Mouse (Mus musculus) liver, embryonic 14.5 days (tissue): Measurements from ENCODE around the gene Ears2. TPM values are rescaled to one million over a fixed set of nuclear protein-coding genes. Genes with fewer than 3 reads are reported as not detected.

Experiments used
- ATAC-seq: fragments of 200-750 bp; cut with Nextera tagmentation; 2 replicates; pipeline ENCODE4 v1.8.0; 2017; ENCODE audit warnings: moderate number of reproducible peaks, mild to moderate bottlenecking, moderate library complexity; ENCODE audit not compliant: insufficient read depth
- DNase-seq, 3 experiments: peaks; one replicate each; pipeline ENCODE4 v3.0.0-alpha.2; 2012 to 2013; ENCODE audit warnings: low read depth in 3 of 3, low spot score in 3 of 3
- H3K27ac ChIP-seq: fragments of 300-500 bp; sonication (generic); 2 replicates; pipeline ENCODE4 v1.5.1; 2014; ENCODE audit warnings: moderate library complexity, mild to moderate bottlenecking, control low read depth, inconsistent platforms
- H3K27me3 ChIP-seq: fragments of 300-500 bp; sonication (generic); 2 replicates; pipeline ENCODE4 v1.6.1; 2014; ENCODE audit warnings: mild to moderate bottlenecking, low read length, moderate library complexity; ENCODE audit not compliant: control insufficient read depth, insufficient read depth
- H3K36me3 ChIP-seq: fragments of 300-500 bp; sonication (generic); replicated peaks from 2 replicates; pipeline ENCODE4 v1.6.1; 2014; ENCODE audit warnings: low read depth; ENCODE audit not compliant: control insufficient read depth, insufficient read depth
- H3K4me1 ChIP-seq, 2 experiments: fragments of 200-500 bp in 1 of 2; fragments of 300-500 bp in 1 of 2; sonication (generic) in 1 of 2; replicated peaks; 2 replicates each; pipeline ENCODE4 v1.6.1; 2012 to 2014; ENCODE audit warnings: antibody characterized with exemption in 1 of 2, inconsistent platforms in 1 of 2, low read length in 1 of 2; ENCODE audit not compliant: control insufficient read depth in 2 of 2, insufficient read depth in 2 of 2
- H3K4me2 ChIP-seq: fragments of 300-500 bp; sonication (generic); 2 replicates; pipeline ENCODE4 v1.6.1; 2014; ENCODE audit warnings: low read depth, mild to moderate bottlenecking, control low read depth, moderate library complexity
- H3K4me3 ChIP-seq, 2 experiments: fragments of 200-500 bp in 1 of 2; fragments of 300-500 bp in 1 of 2; sonication (generic) in 1 of 2; 2 replicates each; pipeline ENCODE4 v1.5.1; 2012 to 2014; ENCODE audit warnings: low read depth in 2 of 2, low read length in 2 of 2, mild to moderate bottlenecking in 2 of 2, control low read depth in 1 of 2, inconsistent platforms in 1 of 2, moderate library complexity in 1 of 2; ENCODE audit not compliant: insufficient read depth in 1 of 2
- H3K9ac ChIP-seq: fragments of 300-500 bp; sonication (generic); replicated peaks from 2 replicates; pipeline ENCODE4 v1.6.1; 2014; ENCODE audit warnings: mild to moderate bottlenecking, control low read depth, moderate library complexity
- H3K9me3 ChIP-seq: fragments of 300-500 bp; sonication (generic); 2 replicates; pipeline ENCODE4 v1.6.1; 2016; ENCODE audit warnings: low read length, mixed read lengths; ENCODE audit not compliant: control insufficient read depth
- CTCF ChIP-seq: IDR thresholded peaks from 2 replicates; pipeline ENCODE4 v1.5.1; 2016; ENCODE audit warnings: antibody characterized with exemption, low read depth, control low read depth
- EP300 ChIP-seq: IDR thresholded peaks from 2 replicates; pipeline ENCODE4 v1.6.1; 2016; ENCODE audit warnings: antibody characterized with exemption, low read depth
- WGBS: fragments of 180-500 bp; shearing (Covaris S2); extraction: QIAGEN DNeasy Blood & Tissue Kit; methylation state at CpG from one replicate; pipeline ENCODE4 v1.1.7; 2014; ENCODE audit not compliant: insufficient replicate concordance; 5-methylcytosine and 5-hydroxymethylcytosine counted together
- polyA plus RNA-seq, 2 experiments: library from polyadenylated mRNA; depleted of rRNA in 1 of 2; stranded (reverse) in 1 of 2; unstranded in 1 of 2; fragments of >200 nt; fragmentation: Nextera tagmentation in 1 of 2; extraction: Ambion mirVana in 1 of 2; gene quantifications; 2 replicates each; pipeline versions ENCODE4 v1.2.1 to v1.2.3; 2012 to 2014

The Ears2 gene
- polyA plus RNA-seq, 2 experiments, result 3.7 to 6.9 TPM

- no peaks in the 10 kb centered on the region for H3K36me3 ChIP-seq
- H3K27ac ChIP-seq, result peak overlapping the region; percentile 49
- TF ChIP-seq EP300 (no peak), CTCF (no peak)
- WGBS, result 5% methylated on average over 6 of the region's 6 CpGs
- peak overlapping the region; percentile 83 for H3K4me2 ChIP-seq
- DNase-seq, result no peak
- H3K9me3 ChIP-seq, result no peaks in the 10 kb centered on the region
- peak overlapping the region; percentile 75 for H3K9ac ChIP-seq
- peaks cover 38 to 52% of the 10 kb centered on the region in 2 experiments for H3K4me1 ChIP-seq
- H3K27me3 ChIP-seq, result no peaks in the 10 kb centered on the region
- ATAC-seq, result peak; percentile 27; the same call in 1 of the 2 replicates
- H3K4me3 ChIP-seq, result peak overlapping the region; percentile 67 to 71
These were observed 46.8 kb downstream of the Ears2 start for GRCm38 (mm10) chr7:122020273-122020666.

GRCm38 (mm10) chr7:122018978-122019377, 48.1 kb downstream of the Ears2 start:
- H3K9me3 ChIP-seq, result no peaks in the 10 kb centered on the region
- H3K4me2 ChIP-seq, result peak overlapping the region; percentile 83
- H3K4me3 ChIP-seq, result peak overlapping the region in 1 of 2 experiments; percentile 22; a peak in 2 of 4 replicates
- H3K4me1 ChIP-seq, result peaks cover 44 to 59% of the 10 kb centered on the region in 2 experiments
- H3K27me3 ChIP-seq, result no peaks in the 10 kb centered on the region
- no peak for ATAC-seq
- WGBS, result 70% methylated on average over 7 of the region's 7 CpGs
- H3K27ac ChIP-seq, result peak overlapping the region; percentile 89
- TF ChIP-seq EP300 (no peak), CTCF (no peak)
- H3K9ac ChIP-seq, result no peak overlapping the region; the same call in 1 of the 2 replicates
- DNase-seq, result no peak
- no peaks in the 10 kb centered on the region for H3K36me3 ChIP-seq

DNA sequence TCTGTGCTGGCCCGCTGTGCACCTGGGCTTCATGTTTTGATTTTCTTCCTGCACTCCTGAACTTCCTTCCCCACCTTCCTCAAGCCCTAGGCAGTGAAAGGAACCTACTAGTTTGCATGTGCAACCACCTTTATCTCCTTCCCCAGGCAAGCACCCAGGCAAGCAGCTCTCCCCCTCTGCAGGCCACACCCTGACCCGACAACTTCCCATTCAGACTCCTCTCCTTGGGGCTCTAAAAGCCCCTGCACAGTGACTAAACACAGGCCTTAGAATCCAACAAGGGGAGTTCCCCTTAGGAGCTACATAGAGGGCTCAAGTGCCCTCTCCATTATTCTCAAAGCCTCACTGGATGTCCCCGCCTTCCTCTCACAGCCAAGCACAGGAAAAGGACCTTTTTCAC, 48.8 kb downstream of the Ears2 start:
- Histone ChIP-seq H3K4me1 (peaks cover 44 to 55% of the 10 kb centered on the region in 2 experiments), H3K4me3 (peak overlapping the region; percentile 22 to 32; a peak in 3 of 4 replicates), H3K9me3 (no peaks in the 10 kb centered on the region), H3K27ac (peak overlapping the region; percentile 89), H3K9ac (peak overlapping the region; percentile 61), H3K4me2 (peak overlapping the region; percentile 83), H3K36me3 (no peaks in the 10 kb centered on the region), H3K27me3 (no peaks in the 10 kb centered on the region)
- DNase-seq (peak; percentile 53 to 63 (median 61)), ATAC-seq (peak; percentile 73)
- TF ChIP-seq EP300 (0 out of 2 replicates have a peak, but pooled peaks have one; percentile 8), CTCF (peak; percentile 44)
- WGBS, result 22% methylated on average over 3 of the region's 3 CpGs

DNA sequence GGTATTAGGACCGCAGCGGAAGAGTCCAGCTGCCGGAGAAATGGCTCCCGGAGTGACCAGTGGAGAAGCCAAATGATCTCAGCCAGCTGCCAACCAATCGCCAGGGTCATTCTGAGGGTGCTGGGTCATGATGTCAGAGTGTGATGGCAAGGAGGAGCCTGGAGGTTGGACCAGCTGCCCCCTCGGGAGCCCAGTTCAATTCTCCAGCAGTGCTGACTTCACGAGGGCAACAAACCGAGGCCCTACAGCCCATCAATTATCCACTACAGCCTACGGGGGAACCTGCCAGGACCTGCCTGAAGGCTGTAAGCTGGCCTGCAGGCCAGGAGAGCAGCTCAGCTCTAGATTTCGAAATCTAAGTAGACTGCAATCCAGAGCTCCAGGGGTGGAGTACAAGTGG, 51.3 kb downstream of the Ears2 start:
- Histone ChIP-seq H3K4me3 (no peak overlapping the region), H3K4me2 (peak overlapping the region; percentile 46), H3K9me3 (no peaks in the 10 kb centered on the region), H3K36me3 (no peaks in the 10 kb centered on the region; the same call in 1 of the 2 replicates), H3K27me3 (no peaks in the 10 kb centered on the region), H3K4me1 (peaks cover 44 to 56% of the 10 kb centered on the region in 2 experiments), H3K27ac (no peak overlapping the region; the same call in 1 of the 2 replicates), H3K9ac (no peak overlapping the region)
- TF ChIP-seq EP300, result no peak
- DNase-seq, result no peak
- WGBS, result 62% methylated on average over 10 of the region's 10 CpGs
- ATAC-seq, result no peak

DNA sequence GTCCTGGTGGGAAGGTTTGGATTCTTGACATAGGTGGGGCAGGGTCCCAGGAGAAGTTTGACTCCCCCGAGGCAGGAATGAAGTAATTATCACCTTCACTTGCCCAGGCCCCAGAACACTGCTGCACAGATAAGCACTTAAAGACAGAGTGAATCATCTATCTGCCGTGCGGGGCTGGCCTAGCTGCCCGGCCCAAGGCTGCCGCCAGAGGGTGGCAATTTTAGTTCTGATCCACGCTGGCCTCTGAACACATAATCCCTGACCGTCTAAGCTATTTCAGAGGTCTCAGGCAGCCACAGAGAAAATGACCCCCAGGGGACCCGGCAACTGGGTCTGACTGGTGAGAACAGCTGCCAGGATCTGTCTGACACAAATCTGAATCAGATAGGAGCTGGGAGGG, 52.0 kb downstream of the Ears2 start:
- peak; percentile 30; the same call in 1 of the 2 replicates for ATAC-seq
- TF ChIP-seq EP300, result no peak
- TF ChIP-seq CTCF, result peak; percentile 52
- Histone ChIP-seq H3K27ac (no peak overlapping the region; the same call in 1 of the 2 replicates), H3K4me2 (peak overlapping the region; percentile 46), H3K36me3 (peaks cover 1% of the 10 kb centered on the region; the same call in 1 of the 2 replicates), H3K9ac (0 out of 2 replicates have a peak overlapping the region, but pooled peaks have one; percentile 27), H3K4me1 (peaks cover 42 to 53% of the 10 kb centered on the region in 2 experiments), H3K9me3 (no peaks in the 10 kb centered on the region), H3K4me3 (no peak overlapping the region), H3K27me3 (no peaks in the 10 kb centered on the region)
- DNase-seq, result no peak
- WGBS, result 25% methylated on average over 8 of the region's 8 CpGs
